8 mouse cellular contexts compared by ENCODE assay signal in genomic region chr13:40729037-40729436, GRCm38 (mm10). TPM values are rescaled to one million over a fixed set of nuclear protein-coding genes. Genes with fewer than 3 reads are reported as not detected.
DNase-seq lines count a peak whose midpoint lies in the region; ATAC-seq and TF ChIP-seq lines count a peak whose summit lies in the region.
"Had no signal": no experiment of that assay in that cellular context is flagged by ENCODE, and none has a peak within 500 bp of the region (broad histone marks: within the 10 kb centered on the region; RNA-seq: fewer than 3 reads in every experiment).

No protein-coding gene starts in this region.

- H3K27me3 ChIP-seq in kidney, embryonic 14.5 days (ENCODE audit: control insufficient read depth, insufficient read depth, low read length): peaks cover 70% of the 10 kb centered on the region
- peaks cover 40% of the 10 kb centered on the region for H3K27me3 ChIP-seq in embryonic facial prominence, embryonic 15.5 days
- peaks cover 80% of the 10 kb centered on the region for H3K27me3 ChIP-seq in limb, embryonic 10.5 days (ENCODE audit: low read depth, poor library complexity, severe bottlenecking)
- H3K27me3 ChIP-seq in neural tube, embryonic 14.5 days (ENCODE audit: control insufficient read depth, insufficient read depth, low read length): peaks cover 9% of the 10 kb centered on the region
- H3K27me3 ChIP-seq in liver, postnatal 0 days (ENCODE audit: insufficient read depth, low read length): peaks cover 93% of the 10 kb centered on the region

- no peak for TF ChIP-seq CTCF in liver, postnatal 0 days (IDR thresholded peaks at IDR 0.05; ENCODE audit: low read depth)

- H3K4me2 ChIP-seq in kidney, embryonic 14.5 days (replicated peaks; ENCODE audit: low read depth, low read length): peak overlapping the region; percentile 28; the same call in 1 of the 2 replicates
- peak overlapping the region; percentile 64 for H3K4me2 ChIP-seq in embryonic facial prominence, embryonic 15.5 days (replicated peaks)
- H3K4me2 ChIP-seq in neural tube, embryonic 14.5 days (ENCODE audit: low read depth, low read length): peak overlapping the region; percentile 55; the same call in 1 of the 2 replicates
- H3K4me2 ChIP-seq in liver, postnatal 0 days (ENCODE audit: low read depth, low read length): no peak overlapping the region

- 3% methylated on average over 13 of the region's 13 CpGs for WGBS in kidney, embryonic 14.5 days
- WGBS in embryonic facial prominence, embryonic 15.5 days: 3% methylated on average over 13 of the region's 13 CpGs
- under 1% methylated on average over 13 of the region's 13 CpGs for WGBS in limb, embryonic 10.5 days
- 4% methylated on average over 13 of the region's 13 CpGs for WGBS in neural tube, embryonic 14.5 days
- 3% methylated on average over 13 of the region's 13 CpGs for WGBS in liver, postnatal 0 days (ENCODE audit: insufficient replicate concordance)

- peak overlapping the region; percentile 59; the same call in 1 of the 2 replicates for H3K27ac ChIP-seq in kidney, embryonic 14.5 days (ENCODE audit: low read depth, low read length)
- H3K27ac ChIP-seq in embryonic facial prominence, embryonic 15.5 days (replicated peaks): peak overlapping the region; percentile 94
- peak overlapping the region; percentile 96 for H3K27ac ChIP-seq in limb, embryonic 10.5 days
- peak overlapping the region; percentile 89 for H3K27ac ChIP-seq in neural tube, embryonic 14.5 days (ENCODE audit: low read depth, low read length)
- no peak overlapping the region for H3K27ac ChIP-seq in liver, postnatal 0 days (ENCODE audit: low read depth)

- H3K36me3 ChIP-seq in kidney, embryonic 14.5 days (ENCODE audit: control insufficient read depth, insufficient read depth, low read length): no peaks in the 10 kb centered on the region
- H3K36me3 ChIP-seq in embryonic facial prominence, embryonic 15.5 days: no peaks in the 10 kb centered on the region
- H3K36me3 ChIP-seq in limb, embryonic 10.5 days: no peaks in the 10 kb centered on the region
- no peaks in the 10 kb centered on the region for H3K36me3 ChIP-seq in neural tube, embryonic 14.5 days (ENCODE audit: control insufficient read depth, insufficient read depth, low read length)
- no peaks in the 10 kb centered on the region for H3K36me3 ChIP-seq in liver, postnatal 0 days (replicated peaks; ENCODE audit: insufficient read depth, low read length)

- ATAC-seq in kidney, embryonic 14.5 days (ENCODE audit: low FRiP score, low TSS enrichment): no peak
- ATAC-seq in embryonic facial prominence, embryonic 15.5 days (ENCODE audit: insufficient number of reproducible peaks, low FRiP score, low TSS enrichment, low read depth): no peak
- ATAC-seq in neural tube, embryonic 14.5 days (ENCODE audit: low read depth): no peak
- no peak for ATAC-seq in liver, postnatal 0 days

- DNase-seq in kidney, postnatal 25 days: no peak
- peak; percentile 36 for DNase-seq in limb, embryonic 10.5 days (ENCODE audit: low spot score)
- DNase-seq in ovary, postnatal 36 days (ENCODE audit: low spot score): no peak
- DNase-seq in liver, postnatal 0 days: no peak
- DNase-seq: cerebellum, adult 11-12 months had no signal

- H3K9me3 ChIP-seq in kidney, embryonic 14.5 days (ENCODE audit: control insufficient read depth, low read length): no peaks in the 10 kb centered on the region
- no peaks in the 10 kb centered on the region for H3K9me3 ChIP-seq in embryonic facial prominence, embryonic 15.5 days (replicated peaks)
- no peaks in the 10 kb centered on the region for H3K9me3 ChIP-seq in limb, embryonic 10.5 days (replicated peaks)
- no peaks in the 10 kb centered on the region for H3K9me3 ChIP-seq in neural tube, embryonic 14.5 days (ENCODE audit: control insufficient read depth, low read length)
- H3K9me3 ChIP-seq in liver, postnatal 0 days (ENCODE audit: low read length): no peaks in the 10 kb centered on the region

- TF ChIP-seq EP300 in liver, postnatal 0 days (IDR thresholded peaks at IDR 0.05; ENCODE audit: low read depth): no peak

- peak overlapping the region; percentile 53; the same call in 1 of the 2 replicates for H3K9ac ChIP-seq in kidney, embryonic 14.5 days (ENCODE audit: low read depth, low read length)
- H3K9ac ChIP-seq in embryonic facial prominence, embryonic 15.5 days: peak overlapping the region; percentile 54
- H3K9ac ChIP-seq in neural tube, embryonic 14.5 days (replicated peaks; ENCODE audit: low read depth, low read length): peak overlapping the region; percentile 71
- no peak overlapping the region for H3K9ac ChIP-seq in liver, postnatal 0 days (replicated peaks)

- peak overlapping the region; percentile 38 for H3K4me3 ChIP-seq in kidney, embryonic 14.5 days (ENCODE audit: low read length)
- H3K4me3 ChIP-seq in embryonic facial prominence, embryonic 15.5 days (replicated peaks): peak overlapping the region; percentile 60
- H3K4me3 ChIP-seq in limb, embryonic 10.5 days: peak overlapping the region; percentile 71
- peak overlapping the region; percentile 46 for H3K4me3 ChIP-seq in neural tube, embryonic 14.5 days (ENCODE audit: low read depth, low read length)
- no peak overlapping the region for H3K4me3 ChIP-seq in liver, postnatal 0 days (ENCODE audit: low read depth, low read length)

- H3K4me1 ChIP-seq in kidney, embryonic 14.5 days (ENCODE audit: control insufficient read depth, insufficient read depth, low read length): no peaks in the 10 kb centered on the region
- peaks cover 15% of the 10 kb centered on the region for H3K4me1 ChIP-seq in embryonic facial prominence, embryonic 15.5 days
- peaks cover 69% of the 10 kb centered on the region for H3K4me1 ChIP-seq in limb, embryonic 10.5 days
- H3K4me1 ChIP-seq in neural tube, embryonic 14.5 days (ENCODE audit: control insufficient read depth, insufficient read depth, low read length): no peaks in the 10 kb centered on the region
- H3K4me1 ChIP-seq in liver, postnatal 0 days (ENCODE audit: insufficient read depth): peaks cover 10% of the 10 kb centered on the region

RNA-seq across cellular contexts. Expression of gene Tfap2a, which starts 9.1 kb away (rescaled TPM):
- polyA plus RNA-seq in kidney, embryonic 14.5 days (2014; fragmentation: Nextera tagmentation; extraction: Ambion mirVana): 3.6 and 4.8 TPM in 2 replicates
- polyA plus RNA-seq in embryonic facial prominence, embryonic 15.5 days (2015; fragmentation: Nextera tagmentation; extraction: Ambion mirVana): 13.4 and 15.4 TPM in 2 replicates
- polyA plus RNA-seq in limb, embryonic 10.5 days (2016; fragmentation: Nextera tagmentation; extraction: Ambion mirVana): 6.7 and 6.9 TPM in 2 replicates
- polyA plus RNA-seq in neural tube, embryonic 14.5 days (2014; fragmentation: Nextera tagmentation; extraction: Ambion mirVana): 7.3 and 9.1 TPM in 2 replicates
- polyA plus RNA-seq in liver, postnatal 0 days (2015; fragmentation: Nextera tagmentation; extraction: Ambion mirVana): not detected in 2 replicates
